Mouse (Mus musculus) layer of hippocampus, postnatal 36 days (tissue): ENCODE results near the gene Ttll13. TPM values are rescaled to one million over a fixed set of nuclear protein-coding genes. Genes with fewer than 3 reads are reported as not detected.

ENCODE experiments used
- DNase-seq, 2 experiments: peaks; one replicate each; pipeline ENCODE4 v3.0.0; 2022
- total RNA-seq, 2 experiments: library from RNA; stranded (reverse); gene quantifications; 2 replicates each; pipeline ENCODE4 v1.2.3; 2021

Gene Ttll13
- total RNA-seq: 1 to 10 TPM; 1.7 to 2.9 TPM

DNA sequence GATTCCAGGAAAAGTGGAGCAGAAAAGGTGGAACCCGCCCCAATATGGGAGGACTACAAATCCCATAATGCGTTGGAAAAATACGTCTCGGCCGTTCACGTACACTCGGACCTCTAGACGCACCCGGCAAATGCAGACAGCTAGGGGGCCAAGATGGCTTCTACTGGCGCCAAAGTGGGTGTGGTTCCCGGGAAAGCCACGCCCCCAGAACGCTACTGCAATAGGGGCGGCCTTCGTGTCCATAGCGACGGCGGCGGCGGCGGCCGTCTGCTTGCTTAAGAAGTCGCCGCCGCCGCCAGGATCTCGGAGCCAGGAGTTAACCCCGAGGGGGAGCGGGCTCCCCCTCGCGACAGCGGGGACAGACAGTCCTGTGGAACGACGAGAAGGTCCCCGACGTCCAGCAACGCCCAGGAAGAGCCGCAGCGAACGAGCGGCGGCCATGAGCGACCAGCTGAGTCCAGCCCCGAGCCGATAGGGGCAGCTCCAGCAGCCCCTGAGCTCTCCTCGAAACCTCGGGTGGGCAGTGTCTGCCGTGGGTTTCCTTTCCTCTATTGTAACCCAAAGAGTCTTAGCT, at the start of gene Ttll13:
Gene Ttll13 (plus strand): TSS at position 229 of the 574 bp plus-strand sequence.
- peak; percentile 93 to 94 for DNase-seq

DNA sequence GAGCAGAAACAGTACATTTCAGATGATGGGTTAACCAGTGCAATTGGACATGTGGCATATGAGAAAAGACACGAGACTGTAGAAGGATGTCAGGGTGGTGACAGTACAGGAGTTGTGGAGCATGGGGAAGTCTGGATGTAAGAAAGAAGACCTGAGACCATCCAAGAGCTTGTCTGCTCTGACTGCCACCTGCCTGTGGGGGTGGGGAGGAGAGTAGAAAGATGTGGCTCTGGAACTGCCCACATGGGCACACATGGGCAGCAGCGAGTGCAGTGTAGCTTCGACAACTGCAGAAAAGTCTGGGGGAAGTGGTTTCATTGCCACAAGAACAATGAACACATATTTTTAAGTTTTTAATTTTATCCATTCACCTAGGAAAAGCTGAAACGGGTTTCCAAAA, 48.8 kb upstream of the Ttll13 start:
- DNase-seq: no peak

DNA sequence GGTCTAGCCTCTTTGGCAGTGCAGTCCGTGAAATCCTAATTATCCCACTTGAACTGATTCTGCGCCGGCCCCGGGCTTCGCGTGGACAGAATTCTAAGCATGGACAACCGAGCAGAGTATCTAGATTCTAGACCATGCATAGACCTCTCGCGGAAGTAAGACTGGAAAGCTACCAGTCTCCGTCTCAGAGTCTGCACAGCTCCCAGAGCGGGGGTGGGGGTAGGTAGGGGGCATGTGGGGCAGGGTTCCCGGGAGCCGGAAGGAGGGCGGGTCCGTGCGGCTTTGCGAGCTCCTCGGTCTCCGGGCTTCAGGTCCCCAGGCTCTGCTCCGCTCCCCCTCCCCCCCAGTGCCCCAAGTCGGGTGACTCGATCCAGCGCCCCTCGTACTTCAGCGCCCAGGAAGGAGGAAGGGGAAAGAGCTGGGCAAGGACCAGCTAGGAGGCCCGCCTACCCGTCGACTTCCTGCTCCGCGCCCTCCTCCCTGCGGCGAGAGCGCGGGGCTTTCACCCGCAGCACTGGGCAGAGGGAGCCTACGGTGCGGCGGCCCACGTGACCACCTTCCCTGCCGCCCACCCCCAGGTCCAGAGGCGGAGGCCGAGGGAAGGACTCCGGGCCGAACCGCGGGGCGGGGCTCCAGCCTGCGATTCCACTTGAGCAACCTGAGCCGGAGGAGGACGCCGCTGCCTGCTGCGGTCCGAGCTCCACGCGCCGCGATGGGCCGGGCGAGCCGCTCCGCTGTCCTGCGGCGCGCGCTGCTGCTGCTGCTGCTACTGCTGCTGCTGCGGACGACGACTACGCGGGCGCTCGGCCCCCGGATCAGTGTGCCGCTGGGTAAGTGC, 48.0 kb upstream of the Ttll13 start:
- DNase-seq: peak; percentile 77 to 78

DNA sequence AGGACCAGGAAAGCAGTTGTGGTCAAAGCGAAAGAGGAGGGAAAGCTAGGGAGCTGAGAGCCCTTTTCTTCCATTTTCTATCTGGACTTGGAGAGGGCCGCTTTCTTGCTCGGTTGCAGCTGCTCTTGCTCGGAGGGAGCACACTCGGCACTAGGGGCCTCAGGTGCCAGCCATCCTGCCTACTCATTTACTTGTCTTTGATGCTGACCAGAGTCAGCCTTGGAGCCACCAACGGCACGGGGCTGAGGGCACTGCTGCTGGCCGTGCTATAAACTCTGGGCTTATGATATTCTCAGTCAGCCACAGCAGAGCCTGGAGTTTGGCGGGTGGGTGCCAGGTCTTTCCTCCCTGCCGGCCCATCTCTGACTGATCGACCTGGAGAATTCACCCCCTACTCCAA, 47.3 kb upstream of the Ttll13 start:
- DNase-seq: no peak

DNA sequence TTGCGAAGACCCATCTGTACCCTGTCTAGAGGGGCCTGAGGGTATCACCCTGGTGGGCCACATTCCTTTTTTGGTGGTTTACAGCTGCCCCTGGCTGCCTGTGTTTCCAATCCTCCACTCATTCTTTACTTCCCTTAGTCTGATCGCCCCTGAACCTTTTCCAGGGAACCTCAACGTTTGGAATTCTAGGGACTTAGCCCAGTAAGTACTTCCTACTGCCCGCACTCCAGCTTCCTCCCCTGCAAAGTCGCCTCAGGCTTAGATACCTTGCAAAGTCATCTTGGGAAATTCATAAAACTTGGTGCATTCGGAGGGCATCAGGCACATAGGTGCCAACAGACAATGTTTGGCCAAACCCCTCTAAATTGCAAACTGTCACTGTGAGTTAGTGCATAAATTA, 46.9 kb upstream of the Ttll13 start:
- DNase-seq: no peak

DNA sequence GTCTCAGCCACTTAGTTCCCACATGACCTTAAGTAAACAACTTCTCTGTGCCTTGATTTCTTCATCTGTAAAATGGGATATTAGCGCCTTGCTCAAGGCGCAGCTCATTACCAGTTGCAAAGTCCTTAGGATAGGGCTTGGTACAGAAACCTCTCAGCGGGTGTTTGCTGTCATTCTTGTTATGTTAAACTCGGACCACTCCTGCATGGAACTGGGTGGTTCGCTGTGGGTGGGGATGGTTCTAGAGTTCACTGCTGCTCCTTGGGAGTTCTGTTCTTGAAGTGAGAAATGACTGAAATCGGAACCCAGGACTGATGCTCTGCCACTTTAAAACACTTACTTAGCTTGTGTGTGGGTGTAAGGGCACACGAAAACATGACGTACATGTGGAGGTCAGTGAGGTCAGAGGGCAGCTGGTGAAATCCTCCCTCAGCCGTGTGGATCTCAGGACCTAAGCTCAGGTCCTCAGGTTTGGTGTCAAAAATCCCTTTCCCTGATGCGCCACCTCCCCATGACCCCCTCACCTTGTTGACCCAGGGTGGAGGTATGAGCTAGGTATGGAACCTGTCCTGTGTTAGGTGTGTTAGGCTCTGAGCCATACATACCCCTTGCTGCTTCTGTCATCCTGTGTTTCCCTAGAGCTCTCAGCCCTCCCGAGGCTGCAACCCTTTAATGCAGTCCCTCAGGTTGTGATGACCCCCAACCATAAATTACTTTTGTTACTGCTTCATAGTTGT, 46.2 kb upstream of the Ttll13 start:
- no peak for DNase-seq

DNA sequence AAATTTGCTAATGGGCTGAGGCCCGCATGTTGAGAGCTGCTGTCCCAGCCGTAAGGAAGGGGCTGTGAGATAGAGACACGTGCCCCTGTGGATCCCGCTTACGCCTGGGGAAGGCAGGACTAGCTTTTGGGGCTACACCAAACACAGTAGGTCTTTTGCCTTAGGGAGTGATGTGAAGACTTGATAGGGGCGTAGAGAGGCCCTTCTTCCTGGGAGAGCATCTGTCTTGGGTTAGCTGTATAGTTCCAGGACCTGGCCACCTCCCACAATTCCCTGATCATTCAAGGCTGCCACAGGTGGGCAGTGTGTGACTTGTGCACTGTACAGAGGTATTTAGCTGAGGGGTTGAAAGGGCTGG, 45.6 kb upstream of the Ttll13 start:
- no peak for DNase-seq

DNA sequence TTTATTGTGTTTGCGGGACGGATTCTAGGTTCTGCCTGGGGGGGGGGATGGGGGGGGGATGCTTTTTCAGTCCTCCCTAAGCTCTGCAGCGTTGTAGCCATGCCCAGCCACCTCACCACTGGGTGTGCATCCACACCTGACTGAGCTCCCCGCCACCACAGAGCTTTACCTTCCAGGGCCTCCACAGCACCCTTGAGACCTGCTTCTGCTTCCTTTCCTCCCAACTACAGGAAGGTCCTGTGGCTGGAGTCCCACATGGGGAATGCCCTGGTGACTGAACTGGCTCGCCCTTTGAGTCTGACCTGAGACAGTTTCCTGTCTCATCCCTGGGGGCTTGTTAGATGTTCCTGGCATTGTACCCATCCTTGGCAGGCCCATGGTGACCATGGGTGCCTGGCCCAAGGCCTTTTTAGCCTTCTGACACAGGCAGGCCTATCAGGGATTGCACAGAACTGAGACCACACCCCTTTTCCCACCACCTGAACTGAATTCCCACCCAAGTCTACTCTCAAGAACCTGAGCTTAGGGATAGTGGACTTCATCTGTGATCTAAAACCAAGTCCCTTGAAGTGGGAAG, 45.1 kb upstream of the Ttll13 start:
- DNase-seq: no peak

DNA sequence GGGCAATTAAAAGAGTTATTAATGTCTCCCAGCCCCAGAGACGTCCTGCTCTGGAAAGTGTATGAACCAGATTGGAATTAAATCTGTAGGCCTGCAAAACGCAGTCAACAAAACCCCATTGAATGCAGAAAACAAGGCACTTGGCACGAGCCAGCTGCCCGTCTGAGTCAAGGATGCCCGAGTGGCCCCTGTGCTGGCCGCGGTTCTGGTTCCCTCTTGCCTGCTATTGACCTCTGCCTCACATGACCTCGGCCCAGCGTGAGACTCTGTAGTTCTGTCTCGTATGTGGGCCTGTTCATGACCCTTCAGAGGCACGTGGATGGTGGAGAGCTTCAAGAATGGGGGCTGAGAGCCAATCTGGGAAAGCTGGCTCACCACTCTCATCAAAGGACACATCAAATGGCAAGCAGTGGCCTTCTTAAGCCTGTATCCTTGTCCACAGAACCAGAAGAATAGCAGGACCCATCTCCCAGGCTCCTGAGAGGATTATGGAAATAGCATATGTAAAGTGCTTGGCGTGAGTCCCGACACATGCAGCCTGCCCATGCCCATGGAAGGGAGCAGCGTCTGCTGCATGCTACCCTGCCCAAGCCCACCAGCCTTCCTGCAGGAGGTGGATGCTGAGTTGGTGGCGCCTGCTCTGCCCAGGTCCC, 44.2 kb upstream of the Ttll13 start:
- no peak for DNase-seq

DNA sequence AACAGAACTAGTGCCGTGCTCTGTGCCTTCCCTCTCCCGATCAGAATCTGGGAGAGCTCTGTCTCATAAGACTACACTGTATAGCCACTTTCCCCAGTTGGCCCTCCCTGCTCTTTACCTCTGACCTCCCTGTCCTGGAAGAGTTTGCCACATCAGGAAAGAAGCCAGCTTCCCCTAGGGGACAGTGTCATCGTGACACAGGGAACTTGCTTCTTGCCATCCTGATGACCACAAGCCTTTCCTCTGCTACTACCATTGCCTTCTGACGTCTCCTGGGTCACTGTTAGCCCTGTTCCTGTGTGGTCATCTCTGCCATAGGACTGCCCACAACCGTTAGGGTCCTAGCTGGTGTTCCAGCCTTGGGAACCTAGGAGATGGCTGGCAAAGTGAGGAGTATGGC, 43.2 kb upstream of the Ttll13 start:
- DNase-seq: no peak

DNA sequence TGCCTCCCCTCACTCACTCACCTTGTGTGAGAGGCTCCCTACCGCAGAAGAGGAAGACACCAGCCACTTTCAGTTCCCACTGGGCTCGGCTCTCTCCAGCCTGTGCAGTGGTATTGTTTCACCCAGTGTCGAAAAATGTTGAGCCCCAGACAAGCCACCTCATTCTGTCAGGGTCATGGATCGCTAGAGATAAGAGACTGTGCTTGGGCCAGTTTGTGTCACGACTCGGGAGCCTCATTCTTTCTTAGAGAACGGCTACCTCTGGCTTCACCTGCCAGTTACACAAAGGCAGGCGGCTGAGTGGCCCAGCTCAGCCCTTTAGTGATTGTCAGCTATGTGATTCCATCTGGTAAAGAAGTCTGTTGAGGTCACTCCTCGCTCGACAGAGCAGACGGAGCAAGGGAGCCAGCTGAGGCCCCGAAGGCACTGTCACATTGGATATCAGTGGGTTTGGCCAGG, 42.5 kb upstream of the Ttll13 start:
- DNase-seq: no peak

DNA sequence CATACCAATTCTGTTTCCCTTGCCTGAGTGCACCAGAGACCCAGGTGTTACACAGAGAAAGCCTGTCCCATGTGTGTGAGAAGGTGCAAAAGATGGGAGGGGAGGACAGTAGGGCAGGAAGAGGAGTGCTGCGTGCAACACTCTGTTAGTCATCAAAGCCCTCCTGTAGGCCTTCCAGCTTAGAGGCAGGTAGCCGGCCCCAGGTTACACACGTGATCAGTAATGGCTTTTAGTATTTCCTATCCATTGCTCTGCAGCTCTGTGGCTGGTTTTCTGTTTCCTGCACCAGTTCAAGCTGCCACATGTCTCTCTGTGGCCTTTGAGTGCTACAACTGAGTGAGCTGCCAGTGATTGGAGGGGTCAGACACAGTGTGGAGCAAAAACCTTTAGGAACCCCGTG, 41.8 kb upstream of the Ttll13 start:
- DNase-seq: no peak

DNA sequence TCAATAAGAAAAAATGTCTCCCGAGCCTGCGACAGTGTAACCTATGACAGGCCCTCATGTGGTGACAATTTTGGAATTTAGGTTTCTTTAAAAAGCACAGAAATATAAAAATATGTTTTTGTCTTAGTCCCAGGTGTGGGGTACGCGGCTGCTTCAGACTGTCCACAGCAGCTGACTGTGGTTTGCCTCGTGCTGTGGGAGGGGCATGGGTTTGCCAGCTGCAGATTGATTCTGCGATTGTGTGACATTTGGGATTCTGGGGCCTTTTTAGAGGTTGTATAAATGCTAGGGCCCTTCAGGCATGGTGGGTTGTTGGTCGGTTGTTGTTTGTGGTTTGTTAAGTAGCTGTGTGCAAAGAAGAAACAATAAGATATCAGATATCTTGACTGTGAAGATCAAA, 41.2 kb upstream of the Ttll13 start:
- no peak for DNase-seq

DNA sequence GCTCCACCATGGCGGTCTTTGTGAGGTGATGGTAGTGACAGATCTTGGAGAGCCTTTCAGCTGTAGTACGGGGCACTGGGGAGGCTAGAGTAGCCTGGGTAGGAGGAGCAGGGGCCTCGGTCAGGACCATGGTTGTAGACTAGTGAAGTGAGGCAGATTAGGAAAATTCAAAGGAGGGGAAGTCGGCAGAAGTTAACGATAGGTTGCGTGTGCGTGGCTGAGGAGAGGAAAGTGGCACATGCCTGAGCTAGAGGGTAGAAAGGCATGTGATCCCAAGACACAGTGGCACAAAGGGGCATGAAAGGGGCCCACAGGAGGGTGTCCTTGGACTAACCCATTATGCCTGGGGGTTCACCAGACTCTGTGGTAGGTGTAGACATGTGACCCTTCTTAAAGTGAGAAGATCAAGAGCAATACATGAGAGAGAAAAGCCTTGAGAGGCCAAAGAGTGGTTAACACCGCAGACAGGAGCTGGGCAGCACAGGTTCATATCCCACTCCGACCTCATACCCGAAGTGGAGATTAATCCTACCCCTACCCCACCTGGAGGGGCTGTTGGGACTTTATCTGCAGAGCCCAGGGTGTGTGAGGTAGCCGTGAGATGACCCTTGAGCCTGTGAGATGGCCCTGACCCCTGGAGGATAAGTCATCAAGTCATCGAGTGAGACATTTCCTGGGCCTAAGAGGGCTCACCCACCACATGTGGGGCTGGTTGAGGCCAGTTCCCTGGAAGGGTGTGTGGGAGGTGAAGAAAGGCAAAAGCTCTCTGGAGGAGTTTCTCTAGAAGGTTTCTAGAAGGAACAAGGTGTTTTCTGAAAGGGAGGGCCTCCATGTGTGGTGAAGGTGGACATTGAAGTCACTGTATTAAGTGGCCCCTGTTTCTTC, 40.2 kb upstream of the Ttll13 start:
- DNase-seq: peak in 1 of 2 experiments; percentile 1

DNA sequence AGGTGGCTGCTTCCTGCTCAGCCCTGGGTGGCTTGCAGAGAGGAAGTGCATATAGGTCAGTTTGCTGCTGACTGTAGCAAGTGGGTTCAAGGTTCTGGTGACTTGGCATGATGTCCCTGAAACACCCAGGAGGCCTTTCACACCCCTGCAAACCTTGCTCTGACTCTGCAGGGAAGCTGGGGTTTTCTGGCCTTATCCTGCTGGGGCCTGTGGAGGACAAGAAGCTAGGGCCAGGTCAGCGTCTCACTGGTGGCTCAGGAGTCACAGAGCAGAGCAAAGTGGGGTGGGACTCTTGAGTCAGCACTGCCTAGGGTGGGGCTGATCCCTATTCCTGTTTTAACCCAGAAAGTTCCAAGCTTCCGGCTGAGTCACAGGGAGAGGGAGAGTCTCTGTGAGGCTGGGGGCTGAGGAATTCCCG, 38.9 kb upstream of the Ttll13 start:
- no peak for DNase-seq

DNA sequence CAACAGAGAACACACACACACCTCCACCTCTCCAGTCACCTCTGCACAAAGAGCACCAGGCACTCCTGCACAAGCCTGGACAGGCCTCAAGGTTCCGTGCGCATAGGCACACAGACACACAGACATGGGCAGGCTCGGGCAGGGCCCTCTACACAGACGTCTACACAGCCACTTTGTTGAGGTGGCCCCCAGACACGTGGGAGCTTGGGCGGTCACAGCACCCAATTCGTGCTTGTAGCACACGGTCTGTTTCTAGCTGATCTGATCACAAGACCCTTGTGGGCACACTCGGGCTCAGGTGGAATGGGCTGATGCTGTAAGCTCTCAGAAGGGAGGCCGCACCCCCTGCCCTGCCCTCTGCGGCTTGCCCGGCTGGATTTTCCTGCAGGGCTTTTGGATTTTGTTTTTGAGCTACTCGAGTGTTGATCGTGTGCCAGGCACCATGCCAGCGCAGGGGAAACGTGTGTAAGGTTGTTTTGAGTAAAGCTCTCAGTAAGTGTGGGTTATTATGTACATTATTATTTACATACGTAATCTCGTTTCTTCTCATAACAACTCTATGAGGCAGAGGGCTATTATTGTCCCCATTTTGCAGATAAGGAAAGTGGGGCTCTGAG, 38.0 kb upstream of the Ttll13 start:
- DNase-seq: no peak

DNA sequence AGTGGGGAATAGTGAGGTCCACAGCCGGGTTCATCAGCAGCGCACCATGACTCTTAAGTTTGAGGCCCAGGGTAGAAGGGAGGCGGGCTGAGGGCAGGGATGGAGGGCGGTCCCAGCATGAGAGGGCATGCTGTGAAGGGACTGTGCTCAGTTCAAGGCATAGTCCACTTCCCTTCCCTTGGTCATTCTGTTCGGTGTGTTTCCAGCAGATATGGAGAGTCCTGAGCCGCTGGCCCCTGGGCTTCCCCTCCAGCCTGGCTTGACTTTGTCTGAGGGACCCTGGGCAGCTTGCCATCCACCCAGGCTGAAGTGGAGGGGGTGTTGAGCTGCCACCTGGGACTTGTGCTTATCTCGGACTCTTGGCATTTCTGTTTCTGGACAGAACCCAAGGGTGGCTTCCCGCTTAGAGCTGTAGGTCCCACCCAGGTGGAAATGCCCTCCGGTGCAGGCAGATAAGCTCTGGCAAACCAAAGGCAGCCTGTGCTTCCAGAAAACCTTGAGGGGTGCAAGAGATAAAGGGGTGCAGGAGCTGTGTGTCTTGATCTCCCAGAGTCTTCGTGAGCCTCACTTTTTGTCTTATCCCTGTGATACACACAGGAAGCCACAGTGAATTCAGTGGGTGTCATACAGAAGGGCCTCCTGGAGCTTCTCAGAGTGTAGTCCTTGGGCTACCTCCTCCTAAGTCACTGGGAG, 37.3 kb upstream of the Ttll13 start:
- no peak for DNase-seq

DNA sequence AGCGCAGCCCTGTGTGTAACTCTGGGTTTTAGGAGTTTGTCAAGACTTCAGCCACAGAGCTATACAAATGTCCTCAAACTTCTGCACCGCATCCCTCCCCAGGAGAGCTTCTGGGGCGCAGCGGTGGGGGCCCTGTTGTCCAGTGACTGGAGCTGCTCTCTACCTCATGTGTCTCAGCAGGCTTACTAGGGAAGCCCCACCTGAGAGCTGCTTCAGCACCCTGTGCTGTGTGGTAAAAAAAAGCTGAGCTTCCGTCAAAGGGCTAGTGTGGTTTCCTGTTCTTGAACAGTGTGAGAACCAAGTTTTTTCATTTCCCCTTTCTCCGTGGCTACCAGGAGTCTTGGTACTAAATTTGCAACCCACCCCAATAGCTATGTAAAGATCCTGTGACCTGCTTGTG, 36.5 kb upstream of the Ttll13 start:
- DNase-seq: no peak

DNA sequence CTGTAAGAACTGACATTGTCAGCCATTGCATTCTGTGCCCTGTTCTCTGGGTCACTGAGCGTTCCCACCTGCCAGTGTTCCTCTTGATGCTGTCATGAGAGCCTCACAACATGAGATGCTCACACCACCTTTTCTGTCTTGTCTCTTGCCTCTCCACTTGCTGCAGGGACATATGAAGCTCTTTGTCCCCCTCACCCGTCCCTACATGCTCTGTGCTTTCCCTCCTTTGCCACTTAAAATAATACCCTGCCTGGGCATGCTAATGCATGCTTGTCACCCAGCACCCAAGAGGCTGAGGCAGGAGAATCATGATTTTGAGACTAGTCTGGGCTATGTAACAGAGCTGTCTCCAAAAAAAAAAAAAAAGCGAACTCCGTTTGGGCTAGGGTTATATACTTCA, 35.2 kb upstream of the Ttll13 start:
- no peak for DNase-seq

DNA sequence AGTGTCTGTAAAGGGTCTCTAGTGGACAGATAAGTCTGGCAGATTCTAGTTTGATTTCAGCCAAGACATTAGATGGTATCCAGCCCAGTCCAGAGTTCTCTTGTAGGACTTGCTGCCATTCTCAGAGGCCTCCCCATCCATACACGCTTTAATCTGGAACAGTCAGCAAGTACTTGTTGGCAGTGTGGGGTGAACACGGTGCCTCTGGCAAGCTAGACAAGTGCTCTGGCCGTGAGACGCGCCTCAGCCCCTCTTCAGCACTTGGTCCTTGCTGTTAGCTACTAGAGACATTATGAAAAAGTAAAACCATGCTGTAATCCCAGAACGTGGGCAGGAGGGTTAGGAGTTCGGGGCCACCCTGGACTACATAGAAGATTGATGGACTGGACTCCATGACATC, 32.6 kb upstream of the Ttll13 start:
- DNase-seq: no peak

DNA sequence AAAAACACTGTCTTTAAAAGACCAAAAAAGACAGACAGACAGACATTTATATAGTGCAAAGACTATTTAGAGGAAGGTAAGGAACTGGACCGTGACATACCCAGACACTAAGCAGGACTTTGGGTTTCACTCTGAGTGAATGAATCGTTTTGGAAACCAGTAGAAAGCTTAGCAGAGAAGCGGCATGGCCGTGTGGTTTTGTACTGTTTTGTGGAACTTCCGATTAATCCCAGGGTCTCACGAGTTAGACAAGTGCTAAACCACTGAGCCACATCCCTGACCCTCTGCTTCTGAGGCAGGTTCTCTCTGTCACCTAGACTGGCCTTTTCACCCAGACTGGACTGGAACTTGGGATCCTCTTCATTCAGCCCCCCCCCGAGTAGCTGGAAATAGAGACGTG, 31.7 kb upstream of the Ttll13 start:
- no peak for DNase-seq
